Mouse (Mus musculus) bone marrow macrophage, adult 2 months (primary cell): ENCODE results near the gene Coq2.

Experiments used
- CTCF ChIP-seq: IDR thresholded peaks from 2 replicates; pipeline ENCODE4 v1.5.1; 2012; ENCODE audit warnings: low read depth, mild to moderate bottlenecking, low read length, moderate library complexity
- POLR2A ChIP-seq: IDR thresholded peaks from 2 replicates; pipeline ENCODE4 v1.6.1; 2012; ENCODE audit warnings: mild to moderate bottlenecking, low read depth, low read length, borderline replicate concordance

- TF ChIP-seq POLR2A = no peak
- no peak for TF ChIP-seq CTCF
Observed at GRCm38 (mm10) chr5:100624743-100625360, 50.1 kb downstream of the Coq2 start.
